Mouse (Mus musculus) testis, postnatal 14 days (tissue): ENCODE results near the gene Rspo1.
"Not testable (repeated sequence)": the region's sequence is repeated elsewhere in the genome, so short reads cannot be mapped to it uniquely, and the experiment has no call there.

Experiments
- DNase-seq: peaks from one replicate; pipeline ENCODE4 v3.0.0; 2021; ENCODE audit warnings: low spot score

Rspo1 gene

DNA sequence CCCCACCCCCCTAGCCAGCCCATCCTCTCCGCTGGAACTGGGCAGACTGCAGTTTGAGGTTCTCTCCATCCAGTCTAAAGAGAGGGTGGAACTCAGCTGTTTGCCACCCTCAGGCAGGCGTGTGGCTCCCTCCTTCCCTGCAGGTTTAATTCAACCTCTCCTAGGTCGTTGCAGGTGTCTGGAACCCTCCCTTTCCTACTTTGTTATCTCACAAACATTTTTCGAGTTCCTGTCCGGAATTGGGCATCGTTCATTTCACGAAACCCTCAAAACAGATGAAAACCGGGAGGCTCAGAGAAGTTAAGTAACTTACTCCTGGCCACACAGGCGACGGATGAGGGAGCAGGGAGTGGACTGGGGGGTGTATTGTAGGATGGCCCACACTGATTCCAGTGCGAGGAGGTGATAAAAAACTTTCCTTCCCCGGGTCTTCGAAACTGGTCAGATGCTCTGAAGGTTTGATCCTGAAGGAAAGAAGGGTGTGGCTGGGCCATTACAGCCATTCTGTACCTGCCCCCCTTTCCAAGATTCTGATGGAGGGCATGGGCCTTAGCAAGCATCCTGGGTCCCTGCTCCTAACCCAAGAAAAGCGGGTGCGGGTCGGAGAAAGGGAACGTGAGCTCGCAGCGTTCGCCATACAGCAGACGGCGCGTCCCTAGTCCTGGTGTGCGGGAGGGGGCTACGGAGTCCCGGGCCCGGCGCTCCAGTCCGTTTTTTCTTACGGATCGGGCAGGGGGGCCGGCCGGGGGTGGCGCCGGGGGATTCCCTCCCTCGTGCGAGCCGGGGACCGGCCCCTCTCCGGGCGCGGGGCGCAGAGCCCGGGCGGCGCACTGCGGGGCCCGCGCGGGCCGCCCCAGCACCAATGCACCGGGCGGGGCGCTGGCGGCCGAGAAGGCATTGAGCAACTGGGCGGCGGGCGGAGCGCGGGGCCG lies at the start of gene Rspo1:
TSS of gene Rspo1 (plus strand) at position 760 of the 932 bp plus-strand sequence.
- no peak for DNase-seq

DNA sequence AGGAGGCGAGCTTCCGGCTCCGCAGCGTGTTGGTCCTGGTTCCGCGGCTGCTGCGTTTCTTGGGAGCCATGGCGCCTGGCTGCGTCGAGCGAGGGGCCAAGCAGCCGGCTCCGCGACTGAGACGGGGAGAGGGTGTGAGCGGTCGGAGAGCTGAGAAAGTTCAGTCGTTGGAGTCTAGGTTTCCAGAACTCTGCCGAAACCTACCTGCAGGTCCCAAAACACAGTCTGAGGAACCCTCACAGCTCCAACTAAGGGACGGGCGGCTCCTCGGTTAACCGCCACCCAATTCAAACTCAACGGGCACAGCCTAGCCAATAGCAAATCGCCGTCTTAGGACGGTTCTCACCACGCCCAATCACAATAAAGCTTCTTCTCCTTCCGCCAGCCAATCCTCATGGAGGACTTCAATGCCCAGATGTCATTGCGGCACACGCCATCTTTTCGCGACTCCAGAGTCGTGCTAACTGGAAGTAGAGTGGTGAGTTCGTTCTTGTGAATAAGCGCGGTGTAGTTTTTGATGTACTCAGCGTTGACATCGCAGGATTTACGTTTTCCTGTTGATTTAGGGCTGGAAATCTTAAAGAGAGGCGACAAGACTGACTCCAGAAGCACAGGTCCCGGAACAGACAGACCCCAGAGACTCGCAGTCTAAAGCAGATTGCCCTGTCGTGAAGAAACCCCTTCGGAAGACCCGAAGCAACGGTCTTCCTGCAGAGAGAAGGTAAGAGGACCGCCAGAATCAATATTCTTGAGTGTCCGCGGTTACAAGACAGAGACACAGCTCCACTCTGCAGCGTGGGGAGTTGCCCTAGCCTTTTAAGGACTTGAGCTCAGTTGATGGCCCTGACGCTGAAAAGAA lies 49.4 kb upstream of the Rspo1 start, which contains the start of gene 9930104L06Rik:
TSS of gene 9930104L06Rik (plus strand) at position 436 of the 859 bp plus-strand sequence.
- peak; percentile 96 for DNase-seq

DNA sequence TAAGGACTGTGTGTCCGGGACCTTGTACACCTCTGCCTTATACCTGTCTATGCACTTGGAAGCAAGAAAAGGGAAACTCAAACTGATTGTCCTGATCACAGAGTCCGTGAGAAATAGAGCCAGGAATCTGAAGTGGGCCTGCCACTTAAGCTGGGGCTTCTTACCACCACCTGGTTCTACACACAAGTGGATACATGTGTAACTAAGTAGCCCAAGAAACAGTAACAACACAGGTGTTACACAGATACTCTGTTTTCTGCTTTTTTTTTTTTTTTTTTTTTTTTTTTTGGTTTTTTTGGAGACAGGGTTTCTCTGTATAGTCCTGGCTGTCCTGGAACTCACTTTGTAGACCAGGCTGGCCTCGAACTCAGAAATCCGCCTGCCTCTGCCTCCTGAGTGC lies 47.0 kb upstream of the Rspo1 start, which contains the start of gene Cdca8:
TSS of gene Cdca8 (minus strand) at position 101 of the 400 bp plus-strand sequence.
- not testable (repeated sequence) for DNase-seq

DNA sequence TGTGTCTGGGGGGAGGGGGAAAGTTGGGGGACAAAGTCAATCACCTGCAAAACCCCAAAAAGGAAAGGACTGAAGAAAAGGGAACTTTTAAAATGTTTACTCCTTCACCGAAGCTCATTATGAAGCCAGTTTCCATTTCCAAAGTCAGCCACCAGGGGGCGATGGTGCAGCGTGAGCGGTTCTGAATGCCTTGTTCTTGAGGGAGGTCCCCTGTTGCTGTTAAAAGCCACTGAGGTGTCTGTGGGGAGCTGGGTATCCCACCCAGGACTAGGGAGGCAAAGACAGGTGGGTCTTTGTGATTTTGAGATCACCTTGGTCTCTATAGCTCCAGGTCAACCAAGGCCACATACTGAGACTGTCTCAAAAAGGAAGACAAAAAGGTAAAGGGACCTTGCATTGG lies 43.2 kb upstream of the Rspo1 start:
- no peak for DNase-seq

DNA sequence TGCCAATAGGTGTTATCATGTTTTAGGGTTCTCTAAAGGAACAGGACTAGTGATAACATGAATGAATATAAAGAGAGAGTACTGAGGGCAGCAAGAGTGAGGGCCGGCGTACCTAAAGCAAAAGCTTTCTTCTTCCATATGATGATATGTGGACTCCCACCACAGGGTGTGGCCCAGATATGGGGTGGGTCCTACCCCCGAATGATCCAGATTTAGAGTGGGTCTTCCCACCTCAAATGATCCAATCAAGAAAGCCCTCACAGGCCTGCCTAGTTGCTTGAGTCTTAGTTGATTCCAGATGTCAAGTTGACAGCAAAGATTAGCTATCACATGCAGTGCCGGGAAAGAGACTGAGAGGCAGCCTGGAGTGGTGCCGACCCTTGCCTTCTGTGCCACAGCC lies 42.4 kb upstream of the Rspo1 start:
- DNase-seq = no peak

DNA sequence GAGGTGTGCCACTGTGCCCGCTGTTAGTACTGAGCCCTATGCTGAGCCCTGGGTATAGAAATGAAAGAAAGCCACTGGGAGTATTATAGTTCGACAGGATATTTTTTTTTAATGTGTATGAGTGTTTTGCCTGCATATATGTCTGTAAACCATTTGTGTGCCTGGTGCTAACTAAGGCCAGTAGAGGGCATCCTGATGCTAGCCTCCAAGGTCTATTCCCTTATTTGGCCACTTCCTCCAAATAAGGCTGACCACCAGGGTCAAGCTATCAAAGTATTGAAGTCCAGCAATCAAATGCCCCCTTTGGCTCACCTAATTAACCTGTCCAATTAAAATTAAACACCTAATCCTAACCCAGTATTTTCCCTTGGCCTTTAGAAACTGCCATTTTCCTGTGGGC lies 41.3 kb upstream of the Rspo1 start:
- no peak for DNase-seq

DNA sequence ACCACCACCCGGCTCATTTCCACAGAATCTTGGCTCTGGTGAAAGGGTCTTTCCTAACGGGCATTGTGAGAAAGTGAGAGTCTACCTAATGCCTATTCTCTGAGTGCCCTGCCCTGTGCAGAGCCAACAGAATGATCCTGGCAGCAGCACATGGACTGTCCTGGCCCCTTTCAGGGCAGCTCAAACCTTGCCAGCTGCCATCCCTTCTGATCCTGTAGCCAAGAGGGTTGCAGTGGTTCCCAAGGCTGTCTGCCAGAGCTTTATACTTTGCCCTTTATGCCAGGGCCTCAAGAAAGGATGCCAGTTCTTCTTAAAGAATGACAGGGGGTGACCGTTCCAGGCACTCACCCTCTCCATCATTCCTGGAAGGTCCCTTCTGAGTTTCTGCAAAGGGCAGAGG lies 36.7 kb upstream of the Rspo1 start:
- no peak for DNase-seq

DNA sequence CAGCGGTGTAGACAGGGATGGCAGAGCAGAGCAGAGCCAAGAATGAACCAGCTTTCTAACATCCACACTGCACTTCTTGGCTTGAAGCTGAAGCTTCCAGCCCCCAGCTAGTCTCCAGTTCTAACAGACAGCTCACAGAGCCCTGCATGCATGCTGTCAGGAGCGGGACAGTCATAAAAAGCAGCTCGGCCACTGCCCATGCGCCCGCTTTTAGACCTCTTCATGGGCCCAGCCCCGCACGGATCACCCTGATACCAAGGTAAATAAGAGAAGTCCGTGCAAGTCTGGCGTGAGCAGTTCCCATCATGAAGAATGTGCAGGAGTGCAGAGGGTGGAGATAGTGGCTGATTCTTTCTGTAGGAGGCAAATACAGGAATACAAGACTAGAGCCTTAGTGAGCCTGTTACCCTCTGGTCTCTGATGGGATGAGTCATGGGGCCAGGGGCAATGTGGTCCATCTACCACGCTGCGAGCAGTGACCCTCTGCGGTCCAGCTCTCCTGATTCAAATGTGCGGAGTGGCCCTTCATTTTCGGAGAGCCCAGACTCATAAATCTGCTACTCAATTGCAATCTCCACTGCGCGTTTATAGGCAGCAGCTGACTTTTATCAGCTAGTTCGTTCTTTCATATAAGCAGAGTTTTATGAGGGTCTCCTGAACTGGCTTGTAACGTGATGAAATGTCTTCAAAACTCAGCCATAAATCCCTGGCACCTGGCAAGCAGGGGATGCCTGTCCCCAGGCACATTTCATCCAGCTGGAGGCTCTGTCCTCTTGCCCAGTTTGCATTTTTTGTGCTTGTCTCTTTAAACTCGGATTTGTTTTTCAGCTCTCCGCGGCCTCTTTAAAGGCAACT lies 35.8 kb upstream of the Rspo1 start:
- DNase-seq = no peak

DNA sequence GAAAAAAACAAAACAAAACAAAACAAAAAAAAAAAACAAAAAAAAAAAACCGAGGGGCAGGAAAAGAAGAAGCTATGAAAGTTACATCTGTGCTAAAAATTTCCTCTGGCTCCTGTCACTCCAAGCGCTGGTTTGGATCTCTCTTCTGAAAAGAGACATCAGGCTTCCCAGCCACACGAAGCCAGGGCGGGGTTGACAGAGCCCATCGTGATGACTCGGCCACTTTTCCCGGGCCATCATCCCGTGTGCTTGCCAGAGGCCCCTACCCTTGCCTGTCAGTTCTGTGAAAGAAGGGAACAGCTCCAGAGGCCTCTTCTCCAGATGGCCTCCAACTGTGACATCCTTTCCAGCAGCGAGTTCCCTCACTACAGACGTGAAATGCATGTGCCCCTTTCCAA lies 35.2 kb upstream of the Rspo1 start:
- no peak for DNase-seq

DNA sequence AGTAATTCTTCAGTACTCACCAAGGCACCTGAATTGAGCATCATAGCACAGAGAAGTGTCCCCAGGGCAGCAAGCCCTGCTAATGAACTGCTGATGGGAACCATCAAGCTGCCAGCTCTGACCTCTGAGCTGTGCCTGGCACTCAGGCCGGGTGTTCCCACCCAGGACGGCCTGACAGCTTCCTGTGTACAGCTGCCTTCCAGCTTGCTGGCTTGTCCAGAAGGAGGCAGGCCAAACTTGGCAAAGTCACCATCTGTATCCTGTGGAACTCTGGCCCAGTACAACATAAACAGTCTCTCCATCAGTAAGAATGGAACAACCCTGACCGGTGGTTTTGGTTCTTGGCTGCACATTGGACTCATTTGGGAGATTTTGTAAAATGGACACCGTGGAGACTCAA lies 32.7 kb upstream of the Rspo1 start:
- DNase-seq = no peak

DNA sequence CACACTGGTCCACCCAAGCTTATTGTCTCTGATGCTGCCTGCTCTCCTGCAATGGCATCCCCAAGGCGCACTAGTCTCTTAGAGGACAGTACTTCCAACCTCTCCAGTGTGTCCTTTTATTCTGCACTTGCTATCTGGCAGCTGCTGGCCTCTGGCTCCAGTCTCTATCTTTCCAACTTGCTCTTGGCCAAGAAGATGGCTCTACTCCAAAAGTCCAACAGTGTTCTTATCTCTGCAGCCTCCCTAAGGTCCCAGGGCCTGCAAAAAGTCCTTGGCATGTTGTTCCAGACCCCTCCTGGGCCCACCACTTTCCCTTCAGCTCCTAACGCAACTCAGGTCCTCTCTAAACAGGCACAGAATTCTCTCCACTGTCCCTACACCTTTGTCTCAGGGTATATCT lies 28.9 kb upstream of the Rspo1 start:
- peak; percentile 31 for DNase-seq

DNA sequence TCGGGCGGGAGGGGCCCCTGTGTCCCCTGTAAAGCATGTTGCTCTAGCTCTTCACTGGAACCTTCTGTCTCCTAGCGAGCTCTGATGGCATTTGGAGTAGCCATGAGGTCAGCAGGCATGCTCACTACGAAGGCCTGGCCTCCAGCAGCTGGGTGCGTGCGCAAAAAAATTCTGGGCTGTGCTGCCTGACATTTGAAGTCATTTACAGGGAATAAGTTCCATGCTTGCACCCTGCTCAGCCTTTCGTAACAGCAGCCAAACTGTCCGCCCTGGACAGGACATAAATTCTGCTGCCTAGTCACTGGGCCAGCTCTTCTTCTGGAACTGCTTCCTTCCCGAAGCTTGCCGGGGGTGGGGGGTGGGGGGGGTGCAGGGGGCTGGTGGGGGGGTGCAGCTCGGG lies 27.2 kb upstream of the Rspo1 start:
- DNase-seq = peak; percentile 33

DNA sequence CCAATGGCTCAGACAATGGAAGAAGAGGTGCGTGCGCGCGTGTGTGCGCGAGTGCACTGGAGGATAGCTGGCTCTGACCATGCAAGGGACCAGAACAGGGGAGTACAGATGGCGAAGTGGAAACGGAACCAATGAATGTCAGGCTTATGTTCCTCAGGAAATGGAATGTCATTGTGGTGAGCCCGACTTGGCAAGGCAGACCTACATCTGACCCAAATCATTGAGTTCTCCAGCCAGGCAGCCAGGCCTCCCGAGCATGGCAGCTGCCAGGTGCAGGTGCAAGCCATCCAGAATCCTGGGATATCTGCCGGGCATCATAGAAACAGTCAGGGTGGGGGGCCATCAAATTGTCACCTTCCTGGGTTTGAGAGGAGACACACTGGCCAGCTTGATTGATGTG lies 25.3 kb upstream of the Rspo1 start:
- DNase-seq = no peak

DNA sequence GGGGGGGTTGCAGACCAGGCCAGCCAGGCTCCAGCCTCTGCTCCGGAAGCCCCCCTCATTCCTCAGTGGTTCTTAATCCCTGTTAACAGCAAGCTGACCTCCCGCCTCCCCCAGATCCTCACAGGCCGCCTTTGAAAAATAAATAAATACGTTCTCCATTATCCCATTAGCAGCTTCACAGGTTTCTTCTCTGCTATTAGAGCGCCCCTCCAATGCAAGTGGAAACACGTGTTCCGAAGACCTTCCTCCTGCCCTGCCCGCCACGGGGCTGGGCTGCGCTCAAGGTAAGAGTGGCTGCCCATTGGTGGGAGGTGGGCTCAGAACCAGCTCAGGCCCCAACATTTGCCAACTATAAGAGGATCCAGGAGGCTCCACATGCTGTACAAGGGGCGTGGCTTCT lies 23.7 kb upstream of the Rspo1 start:
- no peak for DNase-seq

DNA sequence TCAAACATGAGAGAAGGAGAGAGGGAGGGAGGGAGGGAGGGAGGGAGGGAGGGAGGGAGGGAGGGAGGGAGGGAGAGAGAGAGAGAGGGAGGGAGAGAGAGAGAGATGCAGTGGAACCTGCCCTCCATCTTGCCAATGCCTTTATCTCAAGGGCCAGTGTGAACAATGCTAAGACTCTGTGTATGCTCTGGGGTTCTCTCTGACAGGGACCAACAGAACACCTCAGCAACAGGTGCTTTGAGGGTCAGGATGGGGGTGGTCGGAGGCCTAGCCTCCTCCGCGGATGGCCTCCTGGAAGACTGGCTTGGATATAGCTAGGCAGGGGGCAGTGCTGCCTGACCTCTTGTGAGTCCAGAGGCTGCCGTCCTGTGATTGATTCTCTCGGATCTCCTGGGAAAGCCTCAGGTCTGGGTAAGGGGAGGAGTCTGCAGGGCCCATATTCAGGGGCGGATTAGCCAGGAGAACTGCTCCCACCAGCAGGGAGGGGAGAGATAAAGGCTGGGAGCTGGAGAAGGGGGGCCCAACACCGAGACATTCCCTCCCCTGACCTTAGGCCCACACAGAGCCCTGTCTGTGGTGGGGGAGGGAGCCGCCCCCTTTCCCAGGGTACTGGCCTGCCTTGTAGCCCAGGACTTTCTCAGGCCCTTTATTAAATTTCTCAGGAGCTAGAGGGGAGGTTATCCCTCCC lies 21.2 kb upstream of the Rspo1 start:
- no peak for DNase-seq

DNA sequence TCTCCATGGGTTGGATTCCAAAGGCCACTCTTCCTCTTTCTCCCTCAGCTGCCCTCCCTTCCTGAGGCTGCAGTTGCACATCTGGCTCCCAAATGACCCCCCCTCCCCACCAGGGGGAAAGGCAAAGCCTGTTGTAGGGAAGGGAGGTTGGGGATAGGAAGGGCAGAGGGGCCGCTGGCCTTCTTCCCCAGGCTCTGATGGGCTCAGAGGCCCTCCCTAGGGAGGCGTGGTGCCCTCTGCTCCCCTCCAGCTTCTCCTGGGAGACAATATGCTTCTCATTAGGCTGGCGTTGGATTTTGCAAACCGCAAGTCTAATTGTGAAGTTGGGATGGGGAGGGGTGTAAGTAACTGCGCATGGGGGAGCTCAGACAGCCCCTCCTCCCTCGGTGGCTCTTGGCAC lies 17.5 kb upstream of the Rspo1 start:
- no peak for DNase-seq

DNA sequence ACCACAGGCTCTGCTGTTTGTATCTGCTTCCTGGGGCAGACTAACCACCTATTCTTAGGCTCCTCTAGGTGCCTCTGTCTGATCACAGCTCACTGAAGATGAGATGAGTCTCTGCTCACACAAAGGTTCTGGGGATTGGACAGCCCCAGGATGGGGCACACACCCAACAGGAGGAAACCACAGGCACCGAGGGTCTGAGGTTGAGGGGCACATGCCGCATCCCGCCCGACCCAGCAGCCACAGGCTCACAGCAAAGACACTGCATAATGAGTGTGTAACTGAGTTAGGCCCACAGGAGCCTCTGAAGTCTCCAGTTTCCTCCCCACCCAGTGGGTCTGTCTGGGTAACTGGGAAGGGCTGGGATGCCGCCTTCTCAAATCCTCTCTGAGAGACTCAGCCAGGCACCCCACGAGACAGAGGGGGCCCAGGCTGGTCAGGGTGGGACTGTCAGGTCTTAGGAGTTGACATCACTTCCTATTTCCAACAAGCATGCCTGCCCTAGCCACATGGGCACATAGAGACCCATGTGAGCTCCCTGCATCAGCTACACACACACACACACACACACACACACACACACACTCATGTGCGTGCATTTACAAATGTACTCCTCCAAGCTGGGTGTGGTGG lies 16.9 kb upstream of the Rspo1 start:
- DNase-seq = no peak

DNA sequence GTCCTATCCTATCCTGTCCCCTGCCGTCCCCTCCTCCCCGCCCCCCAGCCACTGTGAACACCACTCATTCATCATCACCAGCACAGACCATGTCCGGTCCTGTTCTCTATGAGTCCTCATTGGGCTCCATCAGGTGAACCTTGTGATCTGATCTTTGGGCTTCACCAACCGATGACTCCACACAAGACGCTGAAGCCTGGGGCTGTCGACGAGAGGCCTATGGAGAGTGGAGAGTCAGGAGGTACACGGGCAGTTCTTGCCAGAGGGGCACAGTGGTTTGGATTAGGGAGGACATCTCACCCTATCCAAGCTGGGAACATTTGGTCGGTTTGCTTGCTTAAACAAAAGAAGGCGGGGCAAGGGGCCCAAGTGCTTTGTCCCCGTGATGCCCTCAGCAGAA lies 16.0 kb upstream of the Rspo1 start:
- no peak for DNase-seq

DNA sequence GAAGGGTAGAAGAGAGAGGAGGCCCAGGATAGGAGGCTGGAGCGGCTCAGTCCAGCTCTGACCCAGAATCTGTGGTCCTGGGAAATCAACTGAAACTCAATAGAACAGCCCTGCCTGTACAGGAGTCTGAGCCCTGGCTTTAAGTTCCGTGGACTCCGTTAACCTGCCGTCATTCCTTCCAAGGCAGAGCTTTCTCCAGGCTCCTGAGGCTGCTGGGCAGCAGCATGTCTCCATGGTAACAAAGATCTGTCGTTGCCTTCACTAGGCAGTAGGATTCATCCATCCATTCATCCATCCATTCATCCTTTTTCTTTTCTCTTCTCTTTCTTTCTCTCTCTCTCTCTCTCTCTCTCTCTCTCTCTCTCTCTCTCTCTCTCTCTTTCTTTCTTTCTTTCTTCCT lies 15.6 kb upstream of the Rspo1 start:
- no peak for DNase-seq

DNA sequence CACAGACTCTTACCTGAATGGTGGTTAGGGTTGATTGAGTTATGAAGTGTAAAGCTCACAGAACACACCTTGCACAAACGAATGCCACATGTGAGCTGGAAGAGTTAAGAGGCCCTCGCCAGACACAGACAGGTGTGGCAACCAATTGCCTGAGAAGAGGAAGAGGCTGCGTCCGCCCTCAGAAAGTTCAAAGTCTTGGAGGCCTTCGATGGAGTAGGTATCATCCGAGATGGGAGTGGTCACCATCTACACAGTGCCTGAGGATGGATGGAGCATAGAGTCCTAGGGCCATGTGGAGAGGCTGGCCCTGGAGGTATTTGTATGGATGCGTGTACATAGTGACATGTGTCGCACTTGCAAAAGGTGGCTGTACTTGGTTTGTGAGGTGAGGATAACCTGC lies 15.1 kb upstream of the Rspo1 start:
- DNase-seq = no peak

DNA sequence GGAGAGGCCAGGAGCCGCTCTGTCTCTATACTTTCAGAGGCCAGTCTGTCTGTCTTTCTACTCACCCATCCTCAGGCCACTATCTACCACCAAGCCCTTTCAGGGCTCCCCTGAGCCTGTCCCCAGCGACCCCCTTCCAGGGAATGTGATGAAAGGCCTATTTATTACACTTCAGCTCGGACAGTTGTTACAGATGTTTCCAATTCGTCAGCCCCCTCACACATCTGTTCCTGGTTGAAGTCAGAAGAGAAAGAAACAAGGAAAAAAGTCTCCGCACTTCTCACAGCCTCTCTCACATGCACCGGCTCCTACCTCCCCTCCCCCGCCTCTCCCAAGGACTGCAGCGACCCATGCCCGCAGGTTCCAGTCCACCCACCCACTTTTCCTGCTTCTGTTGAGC lies 13.9 kb upstream of the Rspo1 start:
- DNase-seq = no peak
